Mouse (Mus musculus) embryonic facial prominence, embryonic 13.5 days (tissue): ENCODE data around the gene Dock7. TPM values are rescaled to one million over a fixed set of nuclear protein-coding genes. Genes with fewer than 3 reads are reported as not detected.

ENCODE experiments used
- polyA plus RNA-seq: library from polyadenylated mRNA; unstranded; fragments of >200 nt; fragmentation: Nextera tagmentation; extraction: Ambion mirVana; gene quantifications from 2 replicates; pipeline ENCODE4 v1.2.1, GENCODE M21; 2015

Gene Dock7
- polyA plus RNA-seq, 1 experiment from 2014 or later: 67.4 TPM

Other genes starting within 250 kb of the Dock7 start
- 107 and 109 TPM in 2 replicates for gene Usp1, start 197.1 kb downstream of the Dock7 start, polyA plus RNA-seq
- gene Angptl3, start 90.0 kb downstream of the Dock7 start, polyA plus RNA-seq: 1.9 and 3.9 TPM in 2 replicates
- gene Atg4c, start 73.0 kb upstream of the Dock7 start, polyA plus RNA-seq: 16.9 and 22.0 TPM in 2 replicates
- gene Gm12689, start 175.0 kb upstream of the Dock7 start, polyA plus RNA-seq: 0.45 and 0.51 TPM in 2 replicates